Mouse (Mus musculus) thymus, adult 2 months (tissue): ENCODE results near the gene Rab37.

Experiments
- CTCF ChIP-seq: fragments of 200-500 bp; IDR thresholded peaks from 2 replicates; pipeline ENCODE4 v1.5.1; 2012; ENCODE audit warnings: mild to moderate bottlenecking, control low read depth, low read length, moderate library complexity, borderline replicate concordance; ENCODE audit not compliant: control insufficient read depth, poor library complexity, insufficient read depth; ENCODE audit errors: extremely low read depth
- POLR2A ChIP-seq: fragments of 200-500 bp; IDR thresholded peaks from 2 replicates; pipeline ENCODE4 v1.6.1; 2012; ENCODE audit warnings: mild to moderate bottlenecking, low read length, control low read depth, moderate library complexity; ENCODE audit not compliant: control insufficient read depth, poor library complexity, insufficient read depth; ENCODE audit errors: extremely low read depth

- no peak for TF ChIP-seq CTCF
- no peak for TF ChIP-seq POLR2A
Observed at GRCm38 (mm10) chr11:115194693-115195092, 103.5 kb downstream of the Rab37 start.
